Mouse (Mus musculus) forebrain, embryonic 13.5 days (tissue): ENCODE measurements around the gene Gbf1. TPM values are rescaled to one million over a fixed set of nuclear protein-coding genes. Genes with fewer than 3 reads are reported as not detected.
A peak's percentile ranks its signal among the peaks of the same experiment; 100 is the strongest.

Experiments used
- ATAC-seq: fragments of 200-750 bp; cut with Nextera tagmentation; 2 replicates; pipeline ENCODE4 v1.8.0; 2017
- H3K27ac ChIP-seq: fragments of 300-500 bp; sonication (generic); 2 replicates; pipeline ENCODE4 v1.5.1; 2015; ENCODE audit warnings: inconsistent platforms, mild to moderate bottlenecking, moderate library complexity
- H3K27me3 ChIP-seq: fragments of 300-500 bp; sonication (generic); 2 replicates; pipeline ENCODE4 v1.6.1; 2015; ENCODE audit warnings: mild to moderate bottlenecking, inconsistent platforms
- H3K36me3 ChIP-seq: fragments of 300-500 bp; sonication (generic); 2 replicates; pipeline ENCODE4 v1.6.1; 2015; ENCODE audit warnings: mild to moderate bottlenecking, inconsistent platforms; ENCODE audit not compliant: poor library complexity, severe bottlenecking
- H3K4me1 ChIP-seq: fragments of 300-500 bp; sonication (generic); 2 replicates; pipeline ENCODE4 v1.6.1; 2015; ENCODE audit warnings: inconsistent platforms
- H3K4me2 ChIP-seq: fragments of 300-500 bp; sonication (generic); 2 replicates; pipeline ENCODE4 v1.6.1; 2015; ENCODE audit warnings: inconsistent platforms, mild to moderate bottlenecking, moderate library complexity
- H3K4me3 ChIP-seq: fragments of 300-500 bp; sonication (generic); 2 replicates; pipeline ENCODE4 v1.5.1; 2015; ENCODE audit warnings: mild to moderate bottlenecking, inconsistent platforms
- H3K9ac ChIP-seq: fragments of 300-500 bp; sonication (generic); 2 replicates; pipeline ENCODE4 v1.6.1; 2015; ENCODE audit warnings: mild to moderate bottlenecking, inconsistent platforms
- H3K9me3 ChIP-seq: fragments of 300-500 bp; sonication (generic); replicated peaks from 2 replicates; pipeline ENCODE4 v1.6.1; 2016; ENCODE audit warnings: inconsistent platforms
- WGBS: fragments of 180-500 bp; shearing (Covaris S2); methylation state at CpG from one replicate; pipeline ENCODE4 v1.1.7; 2015; 5-methylcytosine and 5-hydroxymethylcytosine counted together
- polyA plus RNA-seq: library from polyadenylated mRNA; unstranded; fragments of >200 nt; fragmentation: Nextera tagmentation; extraction: Ambion mirVana; gene quantifications from 2 replicates; pipeline ENCODE4 v1.2.1, GENCODE M21; 2015

The Gbf1 gene
- polyA plus RNA-seq, 1 experiment from 2014 or later = 54.4 TPM

DNA sequence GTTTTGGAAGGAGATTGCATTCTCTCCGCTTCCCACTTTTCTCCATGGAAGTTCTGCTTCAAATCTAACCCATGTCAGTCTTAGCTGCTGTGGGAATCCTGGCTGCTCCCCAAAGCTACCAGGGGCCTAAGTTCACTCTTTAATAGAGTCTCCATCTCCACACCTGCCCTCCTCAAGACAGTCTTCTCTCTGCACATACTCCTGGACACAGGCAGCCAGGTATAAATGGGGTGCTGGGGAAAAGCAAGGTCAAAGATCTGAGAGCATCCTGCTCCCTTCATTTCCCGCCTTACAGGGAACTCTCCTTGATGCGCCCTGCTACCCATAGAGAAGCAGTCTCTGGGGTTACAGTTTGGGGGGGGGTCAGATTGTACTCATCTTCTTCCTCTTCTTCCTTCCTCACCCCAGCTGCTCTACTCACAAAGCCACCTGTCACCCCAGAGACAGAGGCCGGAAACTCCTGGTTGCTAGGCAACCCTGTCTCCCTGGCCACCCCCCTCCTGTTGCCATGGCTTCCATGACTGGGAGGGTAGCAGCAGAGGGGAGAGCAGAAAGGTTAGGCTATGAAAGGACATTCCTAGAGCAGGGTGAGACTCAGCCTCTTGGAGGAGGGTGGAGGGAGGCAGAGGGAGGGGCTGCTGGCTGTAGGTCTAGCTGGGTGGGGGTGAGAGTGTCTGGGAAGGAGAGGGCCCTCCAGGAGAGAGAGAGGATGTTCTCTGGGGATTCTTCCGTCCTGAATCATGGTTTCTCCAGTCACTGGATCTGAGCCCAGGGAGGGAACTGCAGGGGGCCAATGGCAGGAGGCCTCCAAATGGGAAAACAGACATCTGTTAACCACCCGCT lies 169.0 kb downstream of the Gbf1 start:
- Histone ChIP-seq H3K27ac (peak overlapping the region; percentile 73), H3K27me3 (peaks cover 76% of the 10 kb centered on the region), H3K4me3 (0 out of 2 replicates have a peak overlapping the region, but pooled peaks have one; percentile 7), H3K36me3 (no peaks in the 10 kb centered on the region), H3K4me2 (peak overlapping the region; percentile 51), H3K4me1 (peaks cover 85% of the 10 kb centered on the region), H3K9ac (peak overlapping the region; percentile 30; the same call in 1 of the 2 replicates), H3K9me3 (no peaks in the 10 kb centered on the region)
- peak; percentile 48; the same call in 1 of the 2 replicates for ATAC-seq
- 19% methylated on average over 6 of the region's 6 CpGs for WGBS

DNA sequence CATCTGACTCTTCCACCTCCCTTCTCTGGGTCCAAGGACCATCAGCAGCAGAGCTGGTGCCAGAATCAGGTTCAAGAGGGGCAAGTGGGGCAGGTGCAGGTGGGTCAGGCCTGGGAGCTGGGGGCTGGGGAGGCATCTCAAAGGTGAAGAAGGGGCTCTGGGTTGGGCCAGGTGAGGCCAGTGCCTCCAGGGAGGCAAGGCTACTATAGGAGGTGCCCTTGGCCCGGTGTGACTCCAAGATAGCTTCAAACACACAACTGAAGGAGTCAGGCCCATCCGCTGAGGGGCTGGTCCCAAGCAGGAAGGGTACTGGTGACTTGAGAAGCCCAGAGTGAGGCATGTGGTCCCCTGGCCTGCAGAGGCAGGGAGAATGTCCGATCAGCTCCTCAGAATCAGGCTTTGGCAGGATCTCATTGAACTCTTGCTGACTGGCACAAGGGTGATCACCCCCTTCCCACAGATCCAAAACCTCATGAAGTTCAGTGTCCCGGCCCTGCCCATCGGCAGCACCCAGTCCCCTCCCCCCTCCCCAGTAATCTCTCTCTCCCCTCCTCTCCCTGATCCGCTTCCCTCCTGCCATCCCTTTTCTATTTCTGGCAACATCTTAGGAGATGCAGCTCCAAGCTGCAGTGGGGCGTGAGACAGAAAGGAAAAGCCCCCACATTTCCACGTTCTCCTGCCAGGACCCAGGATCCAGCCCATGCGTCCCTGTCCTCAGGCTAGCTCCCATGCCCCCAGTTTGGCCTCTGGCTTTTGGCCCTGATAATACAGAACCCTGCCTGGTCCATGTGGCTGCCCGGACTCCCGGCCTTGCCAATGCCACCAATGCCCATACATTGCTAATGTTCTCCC lies 170.1 kb downstream of the Gbf1 start:
- Histone ChIP-seq H3K9ac (peak overlapping the region; percentile 30), H3K4me2 (peak overlapping the region; percentile 51), H3K27me3 (peaks cover 68% of the 10 kb centered on the region), H3K4me1 (peaks cover 83% of the 10 kb centered on the region), H3K36me3 (no peaks in the 10 kb centered on the region), H3K4me3 (no peak overlapping the region), H3K9me3 (no peaks in the 10 kb centered on the region), H3K27ac (peak overlapping the region; percentile 73)
- 51% methylated on average over 11 of the region's 11 CpGs for WGBS
- no peak for ATAC-seq

DNA sequence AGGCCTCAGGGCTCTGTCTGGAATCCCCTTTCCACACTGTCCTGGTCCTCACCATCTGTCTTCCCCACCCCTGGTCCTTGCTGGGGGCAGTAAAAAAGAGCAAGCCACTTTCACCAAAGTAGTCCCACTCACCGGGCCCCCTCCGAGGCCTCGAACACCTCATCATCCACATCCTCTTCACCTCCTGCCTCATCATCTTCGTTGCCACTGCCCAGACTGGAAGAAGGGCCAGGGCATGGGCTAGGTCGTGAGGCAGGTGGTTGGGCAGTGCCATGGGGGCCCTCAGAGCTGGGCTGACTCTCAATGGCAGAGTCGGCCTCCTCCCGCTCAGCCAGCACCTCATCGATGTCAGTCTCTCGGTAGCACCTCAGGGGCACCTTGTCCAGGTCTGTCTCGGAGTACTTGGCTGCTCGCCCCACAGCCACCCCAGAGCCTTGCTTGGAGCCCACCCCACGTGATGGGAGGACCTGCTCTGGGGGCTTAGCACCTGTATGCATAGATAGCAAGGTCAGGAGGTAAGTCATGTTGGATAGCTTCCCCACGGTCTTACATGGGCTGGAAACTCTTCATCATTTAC lies 170.8 kb downstream of the Gbf1 start:
- no peak overlapping the region for H3K9ac ChIP-seq
- H3K4me2 ChIP-seq = peak overlapping the region; percentile 51; the same call in 1 of the 2 replicates
- H3K36me3 ChIP-seq = no peaks in the 10 kb centered on the region
- no peaks in the 10 kb centered on the region for H3K9me3 ChIP-seq
- peak overlapping the region; percentile 41; the same call in 1 of the 2 replicates for H3K27ac ChIP-seq
- H3K4me1 ChIP-seq = peaks cover 82% of the 10 kb centered on the region
- H3K27me3 ChIP-seq = peaks cover 60% of the 10 kb centered on the region
- H3K4me3 ChIP-seq = no peak overlapping the region
- 76% methylated on average over 13 of the region's 13 CpGs for WGBS
- no peak for ATAC-seq

DNA sequence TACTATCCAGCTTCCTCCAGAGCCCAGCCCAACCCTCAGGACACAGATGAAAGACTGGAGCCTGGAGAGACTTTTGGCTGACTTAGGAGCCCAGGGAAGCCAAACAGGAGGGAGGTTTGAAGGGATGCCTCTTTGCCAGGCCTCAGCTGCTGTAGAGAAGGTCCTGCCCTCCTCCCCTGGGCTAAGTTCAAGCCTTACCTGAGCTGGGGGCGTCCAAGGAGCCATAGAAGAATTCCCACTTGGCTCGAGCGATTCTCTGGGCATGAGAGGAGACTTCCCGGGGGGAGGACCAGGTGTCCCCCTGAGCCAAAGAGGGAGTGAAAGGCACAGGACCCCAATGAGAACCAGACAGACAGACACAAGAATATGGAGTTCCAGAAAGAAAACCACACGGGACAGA lies 171.4 kb downstream of the Gbf1 start:
- Histone ChIP-seq H3K9ac (no peak overlapping the region), H3K4me1 (peaks cover 78% of the 10 kb centered on the region), H3K4me2 (no peak overlapping the region), H3K27me3 (peaks cover 54% of the 10 kb centered on the region), H3K36me3 (no peaks in the 10 kb centered on the region), H3K9me3 (no peaks in the 10 kb centered on the region), H3K27ac (no peak overlapping the region), H3K4me3 (no peak overlapping the region)
- 79% methylated on average over 5 of the region's 5 CpGs for WGBS
- ATAC-seq = no peak

DNA sequence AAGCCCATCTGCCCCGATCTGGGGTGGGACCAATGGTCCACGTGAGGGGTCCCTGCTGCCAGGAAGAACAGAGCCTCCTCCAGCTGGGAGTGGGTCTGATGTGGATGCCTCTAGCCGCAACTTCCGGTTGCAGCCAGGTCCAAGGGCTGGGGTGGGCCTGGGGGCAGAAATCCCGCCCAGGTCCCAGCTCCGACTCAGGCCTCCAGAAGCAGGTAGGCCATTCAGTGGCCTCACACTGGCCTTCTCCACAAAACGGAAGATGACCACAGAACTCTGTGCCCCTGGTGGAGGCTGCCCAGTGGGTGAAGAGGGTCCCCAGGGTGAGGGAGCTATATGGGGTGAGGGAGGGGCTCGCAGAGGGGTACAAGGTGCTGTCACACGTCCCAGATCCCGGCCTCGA lies 172.1 kb downstream of the Gbf1 start:
- Histone ChIP-seq H3K27me3 (peaks cover 48% of the 10 kb centered on the region), H3K36me3 (no peaks in the 10 kb centered on the region), H3K9me3 (no peaks in the 10 kb centered on the region), H3K9ac (no peak overlapping the region), H3K4me3 (no peak overlapping the region), H3K4me1 (peaks cover 78% of the 10 kb centered on the region), H3K4me2 (peak overlapping the region; percentile 100), H3K27ac (no peak overlapping the region)
- no peak for ATAC-seq
- WGBS = 77% methylated on average over 11 of the region's 11 CpGs

DNA sequence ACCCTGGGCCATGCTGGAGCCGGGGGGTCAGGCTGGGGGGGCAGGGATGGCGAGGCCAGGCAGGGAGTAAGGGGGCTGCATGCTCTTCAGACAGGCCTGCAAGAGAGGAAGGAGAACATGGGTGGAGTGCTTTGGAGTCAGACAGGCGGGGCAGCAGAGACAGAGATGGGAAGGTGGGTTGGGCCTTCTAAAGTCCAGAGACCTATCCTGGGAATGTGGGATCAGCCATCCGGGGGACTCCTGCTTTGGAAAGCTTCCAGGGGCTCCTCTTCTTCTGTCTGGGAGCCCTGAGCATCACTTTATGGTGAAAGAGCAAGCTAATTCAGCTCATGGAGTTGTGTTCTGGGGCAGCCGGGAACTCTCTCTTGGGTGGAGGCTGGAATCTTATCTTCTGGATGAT lies 172.6 kb downstream of the Gbf1 start:
- Histone ChIP-seq H3K9me3 (no peaks in the 10 kb centered on the region), H3K4me2 (peak overlapping the region; percentile 100), H3K27me3 (peaks cover 42% of the 10 kb centered on the region), H3K27ac (no peak overlapping the region), H3K9ac (0 out of 2 replicates have a peak overlapping the region, but pooled peaks have one; percentile 83), H3K36me3 (peaks cover under 1% of the 10 kb centered on the region; the same call in 1 of the 2 replicates), H3K4me1 (peaks cover 78% of the 10 kb centered on the region), H3K4me3 (peak overlapping the region; percentile 75; the same call in 1 of the 2 replicates)
- no peak for ATAC-seq
- 66% methylated on average over 5 of the region's 5 CpGs for WGBS

DNA sequence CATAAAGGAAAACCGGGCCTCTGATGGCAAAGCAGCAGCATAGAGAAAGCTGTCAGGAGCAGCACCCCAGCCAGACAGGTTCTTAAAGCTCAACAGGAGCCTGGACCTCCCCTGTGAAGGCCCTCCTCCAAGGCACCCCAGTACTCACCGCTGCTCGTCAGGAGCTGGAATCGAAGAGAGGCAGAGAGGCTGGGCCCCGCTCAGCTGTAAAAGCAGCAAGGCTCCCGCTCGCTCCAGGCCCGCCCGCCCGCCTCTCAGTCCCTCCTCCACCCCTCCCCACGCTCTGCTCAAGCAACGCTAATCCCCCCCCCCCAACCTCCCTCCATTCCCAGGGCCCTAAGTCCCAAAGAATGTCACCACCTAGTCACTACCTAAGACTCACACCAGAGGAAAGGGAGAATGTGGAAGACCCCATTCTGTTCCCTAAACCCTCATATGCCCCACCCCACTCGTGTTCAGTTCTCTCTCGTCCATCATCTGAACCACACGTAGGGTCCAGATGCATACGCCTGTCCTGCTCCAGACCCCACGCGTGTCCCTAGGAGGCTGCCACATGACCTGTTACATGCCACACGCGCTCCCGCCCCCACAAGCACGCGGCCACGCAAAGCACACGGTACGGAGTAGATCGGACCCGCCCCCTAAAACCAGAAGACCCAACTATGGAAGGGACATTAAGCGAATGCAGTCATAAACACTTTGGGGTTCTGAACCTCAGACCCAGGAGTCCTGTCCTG lies 173.9 kb downstream of the Gbf1 start:
- Histone ChIP-seq H3K27ac (peak overlapping the region; percentile 95), H3K4me1 (peaks cover 74% of the 10 kb centered on the region), H3K4me2 (peak overlapping the region; percentile 100), H3K4me3 (peak overlapping the region; percentile 75), H3K9me3 (no peaks in the 10 kb centered on the region), H3K9ac (peak overlapping the region; percentile 83), H3K27me3 (peaks cover 34% of the 10 kb centered on the region), H3K36me3 (peaks cover 13% of the 10 kb centered on the region)
- ATAC-seq = no peak
- WGBS = 3% methylated on average over 27 of the region's 29 CpGs

DNA sequence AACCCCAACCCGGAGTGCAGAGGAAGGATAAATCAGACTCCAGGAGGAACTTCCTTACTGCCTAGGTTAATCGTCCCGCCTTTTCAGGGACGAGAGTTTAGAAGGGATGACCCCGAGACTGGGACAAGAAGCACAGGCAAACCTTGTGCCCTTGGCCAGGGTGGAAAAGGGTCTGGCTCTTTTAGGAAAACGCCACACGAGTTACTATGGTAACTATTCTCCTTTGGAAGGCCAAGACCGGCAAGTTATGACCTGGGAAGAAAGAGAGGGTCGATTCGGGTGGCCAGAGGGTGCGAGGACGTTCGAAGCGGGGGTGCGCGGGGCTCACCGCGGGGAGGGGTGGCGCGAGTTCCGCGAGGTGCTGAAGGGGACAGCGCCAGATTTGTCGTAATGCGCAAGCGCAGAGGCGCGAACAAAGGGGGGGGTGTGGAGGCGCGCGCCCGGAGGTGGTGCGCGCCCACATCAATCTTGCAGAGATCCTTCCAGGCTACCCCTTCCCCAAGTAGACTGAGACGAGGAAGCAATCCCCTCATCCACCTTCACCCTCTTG lies 174.5 kb downstream of the Gbf1 start, which contains the start of gene Psd:
Gene Psd, minus strand, starts transcription at position 401 of the 550 bp plus-strand sequence.
- 1% methylated on average over 28 of the region's 35 CpGs for WGBS
- peak within 1 kb of the TSS; percentile 95 for H3K27ac ChIP-seq
- H3K4me2 ChIP-seq = peak within 1 kb of the TSS; percentile 100
- peak within 1 kb of the TSS; percentile 75 for H3K4me3 ChIP-seq
- peaks cover 34% of the 10 kb centered on the region for H3K27me3 ChIP-seq
- peak within 1 kb of the TSS; percentile 83 for H3K9ac ChIP-seq
- peaks cover 68% of the 10 kb centered on the region for H3K4me1 ChIP-seq
- peaks cover 19% of the 10 kb centered on the region for H3K36me3 ChIP-seq
- no peaks in the 10 kb centered on the region for H3K9me3 ChIP-seq
- ATAC-seq = no peak

DNA sequence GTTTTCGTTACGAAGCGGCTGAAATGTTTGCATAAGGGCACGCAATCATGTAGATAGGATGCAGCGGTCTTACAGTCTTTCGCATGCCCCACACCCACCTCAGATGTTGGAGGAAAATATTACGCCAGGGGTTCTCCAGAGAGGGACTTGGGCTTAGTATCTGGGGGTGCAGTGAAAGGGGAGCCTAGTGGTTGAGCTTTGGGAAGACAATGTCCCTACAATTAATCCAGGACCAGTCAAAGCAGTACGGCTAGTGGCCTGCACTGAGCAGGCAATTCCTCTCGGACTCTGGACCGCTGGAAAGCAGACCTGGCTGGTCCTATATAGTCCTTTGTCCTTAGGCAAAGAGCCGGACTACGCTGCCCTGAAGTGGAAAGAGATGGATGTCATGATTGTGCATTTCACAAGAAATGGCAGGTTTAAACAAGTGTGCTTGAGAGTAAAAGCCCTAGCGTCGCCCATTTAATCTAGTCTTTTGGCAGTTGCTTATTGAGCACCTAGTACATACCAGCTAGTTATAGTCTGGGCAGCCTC lies 175.3 kb downstream of the Gbf1 start:
- H3K27ac ChIP-seq = peak overlapping the region; percentile 95
- 30% methylated on average over 14 of the region's 14 CpGs for WGBS
- ATAC-seq = peak; percentile 1

DNA sequence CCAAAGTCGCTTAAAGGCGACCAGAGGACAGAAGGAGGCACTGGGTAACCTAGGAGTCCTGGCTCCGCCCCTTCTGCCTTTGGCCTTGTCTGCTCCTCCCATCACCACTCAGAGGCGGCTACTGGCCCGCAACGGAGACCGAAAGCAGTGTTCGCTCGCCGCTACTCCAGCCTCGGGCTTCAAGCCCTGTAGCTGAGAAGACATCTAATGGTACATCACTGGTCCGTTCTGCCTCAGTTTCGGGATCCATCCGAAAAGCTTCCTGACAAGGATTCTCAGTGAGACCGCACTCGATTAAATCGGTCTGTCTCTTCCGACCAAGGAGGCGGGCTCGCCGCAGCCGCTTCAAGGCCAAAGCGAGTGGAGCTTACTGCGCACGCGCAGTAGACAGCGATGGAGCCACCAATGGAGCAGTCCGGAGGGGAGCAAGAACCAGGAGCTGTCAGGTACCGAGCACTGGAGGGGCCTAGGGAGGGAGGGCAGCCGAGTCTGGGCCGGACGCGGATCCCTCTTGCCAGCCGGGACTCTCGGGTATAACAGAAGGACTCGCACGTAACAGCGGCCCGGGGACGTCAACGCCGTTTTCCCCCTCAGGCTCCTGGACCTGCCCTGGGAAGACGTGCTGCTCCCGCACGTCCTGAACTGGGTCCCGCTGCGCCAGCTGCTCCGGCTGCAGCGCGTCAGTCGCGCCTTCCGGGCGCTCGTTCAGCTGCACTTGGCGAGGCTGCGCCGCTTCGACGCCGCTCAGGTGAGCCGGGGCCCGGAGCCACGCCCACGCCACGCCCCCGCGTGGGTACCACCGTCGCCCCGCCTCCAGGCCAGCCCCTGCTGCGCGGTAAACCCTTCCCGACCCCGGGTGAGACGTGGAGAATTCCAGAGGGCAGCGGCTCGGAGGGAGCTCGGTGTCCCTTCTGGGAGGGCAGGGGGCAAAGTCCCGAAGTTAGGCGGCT lies 176.0 kb downstream of the Gbf1 start, which contains the start of gene Fbxl15:
Gene Fbxl15, plus strand, starts transcription at position 104 of the 950 bp plus-strand sequence.
- Histone ChIP-seq H3K4me3 (peak within 1 kb of the TSS; percentile 75), H3K27ac (peak within 1 kb of the TSS; percentile 95), H3K4me2 (peak within 1 kb of the TSS; percentile 100), H3K27me3 (peaks cover 28% of the 10 kb centered on the region), H3K9me3 (no peaks in the 10 kb centered on the region), H3K9ac (peak within 1 kb of the TSS; percentile 83), H3K36me3 (peaks cover 30% of the 10 kb centered on the region), H3K4me1 (peaks cover 60% of the 10 kb centered on the region)
- ATAC-seq = peak; percentile 90
- WGBS = under 1% methylated on average over 80 of the region's 81 CpGs

More for the DNA sequence above, 175.3 kb downstream of the Gbf1 start:
- H3K9me3 ChIP-seq = no peaks in the 10 kb centered on the region
- H3K4me1 ChIP-seq = peaks cover 62% of the 10 kb centered on the region
- H3K4me3 ChIP-seq = peak overlapping the region; percentile 75
- peak overlapping the region; percentile 83 for H3K9ac ChIP-seq
- H3K27me3 ChIP-seq = peaks cover 34% of the 10 kb centered on the region
- H3K36me3 ChIP-seq = peaks cover 27% of the 10 kb centered on the region
- peak overlapping the region; percentile 100 for H3K4me2 ChIP-seq
